In the genomic region with DNA sequence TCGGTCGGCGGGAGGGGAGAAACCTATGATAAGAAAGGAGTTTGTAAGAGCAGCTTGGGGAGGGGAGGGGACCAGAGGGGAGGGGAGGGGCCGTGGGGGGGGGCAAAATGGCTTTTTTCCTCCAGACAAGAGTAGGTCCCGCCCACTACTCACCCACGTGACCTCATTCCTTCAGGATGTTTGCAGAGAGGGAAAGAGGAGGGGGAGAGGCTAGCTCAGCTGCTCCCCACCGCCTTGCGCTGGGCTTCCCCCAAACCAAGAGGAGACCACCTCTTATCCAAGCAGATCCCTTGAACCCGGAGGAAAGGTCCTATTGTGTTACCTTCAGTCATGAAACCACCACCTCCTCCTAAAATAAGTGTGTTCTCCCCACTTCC, we compare ENCODE assay signal across 9 mouse cellular contexts. TPM values are rescaled to one million over a fixed set of nuclear protein-coding genes. Genes with fewer than 3 reads are reported as not detected.
A peak's percentile ranks its signal among the peaks of the same experiment; 100 is the strongest.
DNase-seq lines count a peak whose midpoint lies in the region; ATAC-seq and TF ChIP-seq lines count a peak whose summit lies in the region.
"Had no signal": no experiment of that assay in that cellular context is flagged by ENCODE, and none has a peak within 500 bp of the region (broad histone marks: within the 10 kb centered on the region; RNA-seq: fewer than 3 reads in every experiment).

No protein-coding gene starts in this region.

- intact Hi-C loops in heart, adult 2 months (cut with DNase I): loop anchor here (2.0 to 10.0 kb wide), 4 partner anchors 39 to 515 kb away; a partner anchor contains a TSS

- no peak for TF ChIP-seq CTCF in heart, adult 2 months (IDR thresholded peaks at IDR 0.05)

- no peak for ATAC-seq in megakaryocyte, adult 5-6 weeks (ENCODE audit: poor library complexity, severe bottlenecking)
- 0 out of 2 replicates have a peak, but pooled peaks have one; percentile 8 for ATAC-seq in embryonic facial prominence, embryonic 11.5 days (replicated peaks; ENCODE audit: insufficient number of reproducible peaks, low FRiP score, low TSS enrichment, low read depth)
- peak; percentile 49; the same call in 1 of the 2 replicates for ATAC-seq in limb, embryonic 15.5 days (ENCODE audit: insufficient number of reproducible peaks, low FRiP score, low TSS enrichment, low read depth)

- peak overlapping the region; percentile 100 for H3K4me3 ChIP-seq in megakaryocyte, embryonic 14.5 days (replicated peaks)
- H3K4me3 ChIP-seq in embryonic facial prominence, embryonic 11.5 days (ENCODE audit: low read depth, low read length): peak overlapping the region; percentile 87
- peak overlapping the region; percentile 74 for H3K4me3 ChIP-seq in heart, adult 2 months
- H3K4me3 ChIP-seq in limb, embryonic 15.5 days: peak overlapping the region; percentile 90

- DNase-seq in embryonic facial prominence, embryonic 11.5 days (ENCODE audit: low spot score): peak; percentile 97
- DNase-seq in heart, adult 2 months: peak; percentile 83 to 86
- DNase-seq in kidney, adult 8-10 months: peak; percentile 90 to 93
- peak; percentile 63 for DNase-seq in naive thymus-derived CD4-positive, alpha-beta T cell, adult 2 months (ENCODE audit: low read depth)
- DNase-seq in testis, postnatal 14 days (ENCODE audit: low spot score): peak; percentile 88

- 0% methylated on average over 6 of the region's 9 CpGs for WGBS in embryonic facial prominence, embryonic 11.5 days
- under 1% methylated on average over 5 of the region's 9 CpGs for WGBS in heart, adult 2 months
- 0% methylated on average over 2 of the region's 9 CpGs for WGBS in limb, embryonic 15.5 days

- peaks cover 68% of the 10 kb centered on the region for H3K4me1 ChIP-seq in megakaryocyte, embryonic 14.5 days
- peaks cover 18% of the 10 kb centered on the region for H3K4me1 ChIP-seq in embryonic facial prominence, embryonic 11.5 days (ENCODE audit: control insufficient read depth, insufficient read depth, low read length)
- peaks cover 7% of the 10 kb centered on the region for H3K4me1 ChIP-seq in heart, adult 2 months (ENCODE audit: control insufficient read depth, insufficient read depth, low read length)
- peaks cover 63% of the 10 kb centered on the region for H3K4me1 ChIP-seq in limb, embryonic 15.5 days

- H3K9ac ChIP-seq in embryonic facial prominence, embryonic 11.5 days (replicated peaks; ENCODE audit: low read length): peak overlapping the region; percentile 87
- peak overlapping the region; percentile 72 for H3K9ac ChIP-seq in heart, adult 2 months (ENCODE audit: low read depth, low read length)
- peak overlapping the region; percentile 93 for H3K9ac ChIP-seq in limb, embryonic 15.5 days

- peaks cover 3% of the 10 kb centered on the region for H3K27me3 ChIP-seq in megakaryocyte, embryonic 14.5 days (replicated peaks)
- no peaks in the 10 kb centered on the region for H3K27me3 ChIP-seq in embryonic facial prominence, embryonic 11.5 days (ENCODE audit: control insufficient read depth, insufficient read depth, low read length)
- no peaks in the 10 kb centered on the region for H3K27me3 ChIP-seq in heart, adult 2 months (ENCODE audit: control insufficient read depth, insufficient read depth, low read length)
- H3K27me3 ChIP-seq in limb, embryonic 15.5 days: no peaks in the 10 kb centered on the region
- H3K27me3 ChIP-seq: Patski had no signal

- H3K9me3 ChIP-seq in megakaryocyte, embryonic 14.5 days: no peaks in the 10 kb centered on the region
- no peaks in the 10 kb centered on the region for H3K9me3 ChIP-seq in embryonic facial prominence, embryonic 11.5 days (replicated peaks; ENCODE audit: control insufficient read depth, low read length)
- no peaks in the 10 kb centered on the region for H3K9me3 ChIP-seq in limb, embryonic 15.5 days

- TF ChIP-seq POLR2A in heart, adult 2 months (IDR thresholded peaks at IDR 0.05; ENCODE audit: insufficient read depth, low read depth, low read length): peak; percentile 93

- TF ChIP-seq EP300 in heart, adult 2 months (IDR thresholded peaks at IDR 0.05; ENCODE audit: insufficient read depth, low read depth, low read length): no peak

- H3K36me3 ChIP-seq in megakaryocyte, embryonic 14.5 days (replicated peaks; ENCODE audit: low read length): peaks cover 8% of the 10 kb centered on the region
- no peaks in the 10 kb centered on the region; the same call in 1 of the 2 replicates for H3K36me3 ChIP-seq in embryonic facial prominence, embryonic 11.5 days (replicated peaks; ENCODE audit: control insufficient read depth, insufficient read depth, low read depth, low read length)
- no peaks in the 10 kb centered on the region for H3K36me3 ChIP-seq in heart, adult 2 months (ENCODE audit: control insufficient read depth, insufficient read depth, low read length)
- peaks cover 1% of the 10 kb centered on the region; the same call in 1 of the 2 replicates for H3K36me3 ChIP-seq in limb, embryonic 15.5 days

- peak overlapping the region; percentile 97 for H3K27ac ChIP-seq in embryonic facial prominence, embryonic 11.5 days (replicated peaks; ENCODE audit: low read depth, low read length)
- peak overlapping the region; percentile 95 for H3K27ac ChIP-seq in heart, adult 2 months
- peak overlapping the region; percentile 98 for H3K27ac ChIP-seq in limb, embryonic 15.5 days

- H3K4me2 ChIP-seq in embryonic facial prominence, embryonic 11.5 days (ENCODE audit: low read depth, low read length): peak overlapping the region; percentile 94
- H3K4me2 ChIP-seq in limb, embryonic 15.5 days: peak overlapping the region; percentile 83

- H3K79me2 ChIP-seq in heart, adult 2 months (replicated peaks; ENCODE audit: control insufficient read depth, insufficient read depth, low read length): no peaks in the 10 kb centered on the region; the same call in 1 of the 2 replicates

RNA-seq across cellular contexts. Expression of a gene that starts 0.7 kb away (rescaled TPM):
- 83.4 and 214 TPM in 2 replicates for polyA plus RNA-seq in megakaryocyte, embryonic 14.5 days (2012; ENCODE audit: insufficient read depth, low replicate concordance)
- 2.8 and 3.1 TPM in 2 replicates for total RNA-seq in megakaryocyte, adult 5-6 weeks (2015)
- total RNA-seq in megakaryocyte, adult 5-6 weeks (2017): 1.0 and 2.4 TPM in 2 replicates
- polyA plus RNA-seq in embryonic facial prominence, embryonic 11.5 days (2014; fragmentation: Nextera tagmentation; extraction: Ambion mirVana): 18.0 and 21.8 TPM in 2 replicates
- 1 to 10 TPM; 4.1 to 5.6 TPM for total RNA-seq in heart, adult 2 months (2021)
- 9.5 and 17.8 TPM in 2 replicates for polyA plus RNA-seq in heart, adult 2 months (2012; rRNA removed)
- polyA plus RNA-seq in limb, embryonic 15.5 days (2015; fragmentation: Nextera tagmentation; extraction: Ambion mirVana): 13.1 and 14.7 TPM in 2 replicates

RNA-seq across cellular contexts. Expression of a gene that starts 3.6 kb away (rescaled TPM):
- 44.4 and 47.3 TPM in 2 replicates for polyA plus RNA-seq in megakaryocyte, embryonic 14.5 days (2012; ENCODE audit: insufficient read depth, low replicate concordance)
- 81.0 and 111 TPM in 2 replicates for total RNA-seq in megakaryocyte, adult 5-6 weeks (2015)
- total RNA-seq in megakaryocyte, adult 5-6 weeks (2017): 137 and 179 TPM in 2 replicates
- polyA plus RNA-seq in embryonic facial prominence, embryonic 11.5 days (2014; fragmentation: Nextera tagmentation; extraction: Ambion mirVana): 476 and 532 TPM in 2 replicates
- total RNA-seq in heart, adult 2 months (2021): 100 to 1,000 TPM; 135 to 139 TPM
- polyA plus RNA-seq in heart, adult 2 months (2012; rRNA removed): 273 and 314 TPM in 2 replicates
- 413 and 414 TPM in 2 replicates for polyA plus RNA-seq in limb, embryonic 15.5 days (2015; fragmentation: Nextera tagmentation; extraction: Ambion mirVana)

RNA-seq across cellular contexts. Expression of a gene that starts 14.0 kb away (rescaled TPM):
- polyA plus RNA-seq in megakaryocyte, embryonic 14.5 days (2012; ENCODE audit: insufficient read depth, low replicate concordance): 0.45 TPM in 1 of 2 replicates, not detected in the other
- total RNA-seq in megakaryocyte, adult 5-6 weeks (2015): 18.7 and 19.8 TPM in 2 replicates
- total RNA-seq in megakaryocyte, adult 5-6 weeks (2017): 2.3 and 12.8 TPM in 2 replicates
- 11.8 TPM in 2 replicates for polyA plus RNA-seq in embryonic facial prominence, embryonic 11.5 days (2014; fragmentation: Nextera tagmentation; extraction: Ambion mirVana)
- 100 to 1,000 TPM; 130 to 137 TPM for total RNA-seq in heart, adult 2 months (2021)
- 82.7 and 106 TPM in 2 replicates for polyA plus RNA-seq in heart, adult 2 months (2012; rRNA removed)
- polyA plus RNA-seq in limb, embryonic 15.5 days (2015; fragmentation: Nextera tagmentation; extraction: Ambion mirVana): 13.5 and 18.6 TPM in 2 replicates

RNA-seq across cellular contexts. Expression of a gene that starts 36.4 kb away (rescaled TPM):
- polyA plus RNA-seq in megakaryocyte, embryonic 14.5 days (2012; ENCODE audit: insufficient read depth, low replicate concordance): 8.6 TPM in 2 replicates
- 4.3 and 6.3 TPM in 2 replicates for total RNA-seq in megakaryocyte, adult 5-6 weeks (2015)
- total RNA-seq in megakaryocyte, adult 5-6 weeks (2017): 6.9 and 7.1 TPM in 2 replicates
- polyA plus RNA-seq in embryonic facial prominence, embryonic 11.5 days (2014; fragmentation: Nextera tagmentation; extraction: Ambion mirVana): 3.7 and 3.9 TPM in 2 replicates
- 10 to 100 TPM; 67.1 to 72.5 TPM for total RNA-seq in heart, adult 2 months (2021)
- 37.9 and 46.2 TPM in 2 replicates for polyA plus RNA-seq in heart, adult 2 months (2012; rRNA removed)
- 2.4 and 2.6 TPM in 2 replicates for polyA plus RNA-seq in limb, embryonic 15.5 days (2015; fragmentation: Nextera tagmentation; extraction: Ambion mirVana)

RNA-seq across cellular contexts. Expression of a gene that starts 44.9 kb away (rescaled TPM):
- polyA plus RNA-seq in megakaryocyte, embryonic 14.5 days (2012; ENCODE audit: insufficient read depth, low replicate concordance): 31.7 and 36.8 TPM in 2 replicates
- 14.9 and 17.3 TPM in 2 replicates for total RNA-seq in megakaryocyte, adult 5-6 weeks (2015)
- 19.6 and 25.7 TPM in 2 replicates for total RNA-seq in megakaryocyte, adult 5-6 weeks (2017)
- polyA plus RNA-seq in embryonic facial prominence, embryonic 11.5 days (2014; fragmentation: Nextera tagmentation; extraction: Ambion mirVana): 2.6 and 2.8 TPM in 2 replicates
- 10 to 100 TPM; 20.8 to 21.4 TPM for total RNA-seq in heart, adult 2 months (2021)
- 13.8 and 18.1 TPM in 2 replicates for polyA plus RNA-seq in heart, adult 2 months (2012; rRNA removed)
- polyA plus RNA-seq in limb, embryonic 15.5 days (2015; fragmentation: Nextera tagmentation; extraction: Ambion mirVana): 1.7 and 2.2 TPM in 2 replicates
